Mouse (Mus musculus) midbrain, embryonic 14.5 days (tissue): ENCODE measurements around the gene Acyp1. TPM values are rescaled to one million over a fixed set of nuclear protein-coding genes. Genes with fewer than 3 reads are reported as not detected.
A peak's percentile ranks its signal among the peaks of the same experiment; 100 is the strongest.

Source experiments
- ATAC-seq: fragments of 200-750 bp; cut with Nextera tagmentation; 2 replicates; pipeline ENCODE4 v1.8.0; 2017; ENCODE audit warnings: moderate number of reproducible peaks, moderate library complexity; ENCODE audit not compliant: low FRiP score, low TSS enrichment
- DNase-seq: peaks from one replicate; pipeline ENCODE4 v3.0.0-alpha.2; 2015
- H3K27ac ChIP-seq: fragments of 300-500 bp; sonication (generic); replicated peaks from 2 replicates; pipeline ENCODE4 v1.5.1; 2014; ENCODE audit warnings: mild to moderate bottlenecking, low read depth, low read length, moderate library complexity
- H3K27me3 ChIP-seq: fragments of 300-500 bp; sonication (generic); 2 replicates; pipeline ENCODE4 v1.6.1; 2014; ENCODE audit warnings: low read length, control low read depth, mixed read lengths; ENCODE audit not compliant: control insufficient read depth, insufficient read depth
- H3K36me3 ChIP-seq: fragments of 300-500 bp; sonication (generic); 2 replicates; pipeline ENCODE4 v1.6.1; 2014; ENCODE audit warnings: low read length, control low read depth; ENCODE audit not compliant: control insufficient read depth, insufficient read depth
- H3K4me1 ChIP-seq: fragments of 300-500 bp; sonication (generic); 2 replicates; pipeline ENCODE4 v1.6.1; 2014; ENCODE audit warnings: mild to moderate bottlenecking, antibody characterized with exemption, low read length, control low read depth; ENCODE audit not compliant: control insufficient read depth, insufficient read depth
- H3K4me2 ChIP-seq: fragments of 300-500 bp; sonication (generic); 2 replicates; pipeline ENCODE4 v1.6.1; 2014; ENCODE audit warnings: mild to moderate bottlenecking, low read length, moderate library complexity
- H3K4me3 ChIP-seq: fragments of 300-500 bp; sonication (generic); replicated peaks from 2 replicates; pipeline ENCODE4 v1.5.1; 2014; ENCODE audit warnings: low read depth, low read length
- H3K9ac ChIP-seq: fragments of 300-500 bp; sonication (generic); replicated peaks from 2 replicates; pipeline ENCODE4 v1.6.1; 2014; ENCODE audit warnings: mild to moderate bottlenecking, low read length, moderate library complexity
- H3K9me3 ChIP-seq: fragments of 300-500 bp; sonication (generic); 2 replicates; pipeline ENCODE4 v1.6.1; 2016; ENCODE audit warnings: low read length, control low read depth, mixed read lengths; ENCODE audit not compliant: control insufficient read depth
- WGBS: fragments of 180-500 bp; shearing (Covaris S2); extraction: QIAGEN DNeasy Blood & Tissue Kit; methylation state at CpG from one replicate; pipeline ENCODE4 v1.1.7; 2014; 5-methylcytosine and 5-hydroxymethylcytosine counted together
- polyA plus RNA-seq: library from polyadenylated mRNA; unstranded; fragments of >200 nt; fragmentation: Nextera tagmentation; extraction: Ambion mirVana; gene quantifications from 2 replicates; pipeline ENCODE4 v1.2.1, GENCODE M21; 2014

Gene Acyp1
- polyA plus RNA-seq, 1 experiment from 2014 or later = 56.5 TPM

DNA sequence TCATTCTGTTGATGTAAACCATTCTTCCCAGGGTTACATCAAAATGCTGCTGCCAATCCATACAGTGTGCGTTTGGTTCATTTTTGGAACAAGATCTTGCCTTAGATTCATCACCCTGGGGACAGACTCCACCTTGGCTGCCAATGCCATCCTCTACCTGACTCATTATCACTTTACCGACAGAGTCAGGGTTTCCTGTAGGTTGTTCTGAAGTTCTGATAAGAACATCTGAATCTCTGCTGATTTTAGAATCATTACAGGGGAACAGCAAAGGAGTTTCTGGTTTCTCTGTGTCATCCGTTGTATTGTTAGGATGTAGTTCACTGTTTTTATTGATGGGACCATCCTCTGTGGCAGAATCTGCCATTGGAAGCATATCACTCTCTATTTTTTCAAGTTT is 22.0 kb downstream of the Acyp1 start:
- Histone ChIP-seq H3K9me3 (0 out of 2 replicates have a peak, but pooled peaks cover 7% of the 10 kb centered on the region), H3K27me3 (no peaks in the 10 kb centered on the region), H3K4me1 (no peaks in the 10 kb centered on the region), H3K9ac (no peak overlapping the region), H3K36me3 (no peaks in the 10 kb centered on the region), H3K4me3 (no peak overlapping the region), H3K27ac (no peak overlapping the region), H3K4me2 (no peak overlapping the region)
- ATAC-seq = no peak
- WGBS = 94% methylated on average over 3 of the region's 3 CpGs
- DNase-seq = no peak

DNA sequence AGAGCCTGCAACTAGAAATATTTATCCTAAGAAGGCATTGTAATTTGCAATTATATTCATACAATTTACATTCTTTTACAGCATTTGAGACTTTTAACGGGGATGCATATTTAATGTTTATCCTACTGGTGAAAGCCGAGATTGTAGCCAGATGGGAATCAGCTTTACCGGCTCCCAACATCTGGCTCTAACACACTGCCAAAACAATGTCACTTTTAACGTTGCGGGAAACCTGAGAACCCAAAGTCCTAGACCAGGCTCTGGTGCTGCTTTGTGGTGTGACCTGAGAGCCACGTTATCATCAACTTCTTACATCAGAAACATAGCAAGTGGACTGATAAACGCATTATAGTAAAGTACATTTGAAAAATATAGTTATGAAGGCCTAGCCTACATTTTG is 23.3 kb downstream of the Acyp1 start:
- DNase-seq (no peak), ATAC-seq (no peak)
- H3K4me3 ChIP-seq = no peak overlapping the region
- H3K4me2 ChIP-seq = no peak overlapping the region
- no peak overlapping the region for H3K9ac ChIP-seq
- no peaks in the 10 kb centered on the region for H3K36me3 ChIP-seq
- H3K4me1 ChIP-seq = no peaks in the 10 kb centered on the region
- WGBS = 78% methylated on average over 7 of the region's 7 CpGs
- H3K27me3 ChIP-seq = no peaks in the 10 kb centered on the region
- H3K27ac ChIP-seq = no peak overlapping the region
- 0 out of 2 replicates have a peak, but pooled peaks cover 7% of the 10 kb centered on the region for H3K9me3 ChIP-seq

DNA sequence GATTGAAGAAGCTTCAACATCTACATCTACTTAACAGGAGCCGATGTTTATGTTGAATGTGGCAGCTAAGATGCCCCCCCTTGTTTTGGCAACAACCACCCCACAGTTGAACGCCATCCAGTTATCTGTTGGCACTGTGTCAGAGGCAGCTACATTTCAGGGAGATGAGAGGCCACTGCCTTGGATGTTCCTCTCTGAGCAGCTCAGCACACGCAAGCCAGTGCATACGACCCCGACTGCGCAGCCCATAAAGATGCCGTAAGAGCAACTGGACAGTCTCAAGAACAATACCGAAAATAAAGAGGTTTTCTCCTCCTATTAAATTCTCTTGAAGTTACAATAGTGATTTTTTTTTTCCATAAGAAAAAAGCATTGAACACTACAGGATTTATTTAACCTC is 23.7 kb downstream of the Acyp1 start:
- ATAC-seq = no peak
- Histone ChIP-seq H3K27me3 (no peaks in the 10 kb centered on the region), H3K9me3 (0 out of 2 replicates have a peak, but pooled peaks cover 7% of the 10 kb centered on the region), H3K4me3 (no peak overlapping the region), H3K4me1 (no peaks in the 10 kb centered on the region), H3K9ac (no peak overlapping the region), H3K27ac (no peak overlapping the region), H3K36me3 (no peaks in the 10 kb centered on the region), H3K4me2 (no peak overlapping the region)
- DNase-seq = peak; percentile 1
- 95% methylated on average over 8 of the region's 8 CpGs for WGBS

DNA sequence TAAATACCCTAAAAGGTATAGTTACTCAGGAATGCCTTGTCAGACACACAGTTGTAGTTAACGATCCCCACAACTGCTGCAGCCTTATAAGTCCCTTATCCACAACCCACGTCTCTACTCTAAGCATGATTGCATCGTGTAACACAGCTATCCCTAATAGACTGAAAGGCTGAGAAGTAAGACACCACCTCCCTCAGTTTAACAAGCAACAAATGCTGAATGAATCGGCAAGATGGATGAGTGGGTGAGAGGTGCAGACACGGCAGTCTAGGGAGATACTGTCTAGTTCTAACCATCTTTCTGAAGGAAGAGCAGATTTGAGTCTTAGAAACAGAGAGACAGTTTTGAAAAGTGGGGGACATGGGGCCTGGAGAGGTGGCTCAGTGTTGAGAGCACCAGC is 25.0 kb downstream of the Acyp1 start:
- Histone ChIP-seq H3K4me1 (no peaks in the 10 kb centered on the region), H3K9ac (no peak overlapping the region), H3K27me3 (no peaks in the 10 kb centered on the region), H3K4me3 (no peak overlapping the region), H3K4me2 (no peak overlapping the region), H3K27ac (no peak overlapping the region), H3K36me3 (peaks cover 4% of the 10 kb centered on the region; the same call in 1 of the 2 replicates), H3K9me3 (0 out of 2 replicates have a peak, but pooled peaks cover 6% of the 10 kb centered on the region)
- 88% methylated on average over 5 of the region's 5 CpGs for WGBS
- no peak for DNase-seq
- ATAC-seq = no peak

DNA sequence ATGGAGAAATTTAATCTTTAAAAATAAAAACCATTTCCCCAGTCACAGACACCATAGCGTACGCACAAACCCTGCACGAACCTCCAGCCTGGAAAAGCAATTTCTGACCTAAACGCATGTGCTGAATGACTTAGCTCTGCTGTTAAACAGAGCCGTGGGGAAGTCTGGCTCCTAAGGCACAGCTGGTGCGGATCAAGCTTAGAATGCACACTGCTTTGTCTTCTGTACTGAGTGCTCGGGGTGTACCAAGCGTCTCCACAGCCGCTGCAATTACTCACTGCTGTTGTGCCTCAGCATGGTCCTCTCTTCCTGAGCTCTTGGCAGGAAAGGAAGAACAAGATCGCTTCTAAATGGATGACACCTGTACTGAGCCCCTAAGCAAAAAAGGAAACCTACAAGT is 25.7 kb downstream of the Acyp1 start:
- no peak for ATAC-seq
- H3K9ac ChIP-seq = no peak overlapping the region
- H3K9me3 ChIP-seq = 0 out of 2 replicates have a peak, but pooled peaks cover 1% of the 10 kb centered on the region
- H3K4me3 ChIP-seq = no peak overlapping the region
- 55% methylated on average over 10 of the region's 10 CpGs for WGBS
- peak; percentile 52 for DNase-seq
- no peaks in the 10 kb centered on the region for H3K4me1 ChIP-seq
- no peak overlapping the region for H3K4me2 ChIP-seq
- H3K27ac ChIP-seq = no peak overlapping the region
- H3K27me3 ChIP-seq = no peaks in the 10 kb centered on the region
- H3K36me3 ChIP-seq = peaks cover 4% of the 10 kb centered on the region; the same call in 1 of the 2 replicates

DNA sequence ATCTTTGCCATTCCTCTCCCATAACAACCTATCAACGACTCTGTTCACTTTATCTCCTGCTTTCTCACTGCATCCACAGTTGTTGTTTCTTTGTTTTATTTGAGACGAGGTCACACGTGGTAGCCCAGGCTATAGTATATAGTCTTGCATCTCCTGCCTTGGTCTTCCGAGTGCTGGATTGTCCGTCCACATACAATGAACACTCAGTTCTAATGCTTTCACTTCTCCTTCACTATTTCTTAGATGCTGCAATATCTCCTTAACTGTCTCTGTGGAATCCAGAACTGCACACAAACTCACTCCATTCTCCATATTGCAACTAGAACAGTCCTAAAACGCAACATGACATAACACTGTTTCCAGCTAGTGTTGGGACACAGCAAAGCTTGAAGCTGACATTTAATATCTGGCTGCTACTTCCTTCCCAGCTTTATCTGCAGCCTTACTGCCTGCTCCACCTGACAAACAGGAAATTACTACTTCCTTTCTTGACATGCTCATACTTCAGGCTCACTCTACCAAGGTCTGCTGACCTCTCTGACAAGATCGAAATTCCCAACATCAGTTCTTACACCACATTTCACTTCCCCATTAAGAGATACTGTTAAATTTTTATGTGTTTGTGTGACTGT is 31.1 kb downstream of the Acyp1 start:
- Histone ChIP-seq H3K9me3 (no peaks in the 10 kb centered on the region), H3K4me1 (no peaks in the 10 kb centered on the region), H3K36me3 (peaks cover 4% of the 10 kb centered on the region; the same call in 1 of the 2 replicates), H3K27me3 (no peaks in the 10 kb centered on the region), H3K9ac (no peak overlapping the region), H3K4me3 (no peak overlapping the region), H3K27ac (no peak overlapping the region), H3K4me2 (no peak overlapping the region)
- ATAC-seq (no peak), DNase-seq (no peak)
- WGBS = 92% methylated on average over 7 of the region's 7 CpGs

DNA sequence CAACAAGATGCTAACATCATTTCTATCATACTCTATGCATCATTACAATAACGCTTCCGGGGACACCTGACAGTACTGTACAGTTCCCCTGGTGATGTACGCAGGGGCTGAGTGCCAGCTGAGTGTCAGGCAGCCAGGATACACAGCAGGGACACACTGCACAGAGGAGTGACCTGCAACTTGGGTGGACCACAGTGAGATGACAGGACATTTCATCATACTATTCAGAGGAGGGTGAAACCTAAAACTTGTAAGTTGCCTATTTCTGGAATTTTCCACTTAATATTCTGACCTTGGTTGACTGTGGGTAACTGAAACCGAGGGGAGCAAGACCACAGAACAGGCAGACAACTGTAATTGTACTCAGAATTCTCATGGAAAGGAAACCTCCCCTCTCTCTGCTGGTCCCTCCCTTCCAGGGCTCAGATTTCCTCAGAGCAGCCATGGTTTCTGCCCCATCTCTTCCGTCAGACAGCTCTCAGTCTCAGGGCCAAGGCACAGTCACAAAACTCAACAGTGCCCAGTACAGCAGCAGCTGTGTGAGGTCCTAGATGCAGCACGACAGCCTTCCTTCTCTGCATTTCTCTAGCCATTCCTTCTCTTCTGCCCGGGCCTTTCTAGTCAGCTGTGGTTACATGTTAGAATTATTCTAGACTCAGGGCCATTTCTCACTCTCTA is 32.0 kb downstream of the Acyp1 start:
- no peak overlapping the region for H3K9ac ChIP-seq
- H3K4me2 ChIP-seq = no peak overlapping the region
- no peak overlapping the region for H3K4me3 ChIP-seq
- 81% methylated on average over 7 of the region's 7 CpGs for WGBS
- H3K4me1 ChIP-seq = no peaks in the 10 kb centered on the region
- H3K36me3 ChIP-seq = peaks cover 4% of the 10 kb centered on the region; the same call in 1 of the 2 replicates
- no peaks in the 10 kb centered on the region for H3K9me3 ChIP-seq
- H3K27ac ChIP-seq = no peak overlapping the region
- ATAC-seq (no peak), DNase-seq (no peak)
- H3K27me3 ChIP-seq = no peaks in the 10 kb centered on the region

DNA sequence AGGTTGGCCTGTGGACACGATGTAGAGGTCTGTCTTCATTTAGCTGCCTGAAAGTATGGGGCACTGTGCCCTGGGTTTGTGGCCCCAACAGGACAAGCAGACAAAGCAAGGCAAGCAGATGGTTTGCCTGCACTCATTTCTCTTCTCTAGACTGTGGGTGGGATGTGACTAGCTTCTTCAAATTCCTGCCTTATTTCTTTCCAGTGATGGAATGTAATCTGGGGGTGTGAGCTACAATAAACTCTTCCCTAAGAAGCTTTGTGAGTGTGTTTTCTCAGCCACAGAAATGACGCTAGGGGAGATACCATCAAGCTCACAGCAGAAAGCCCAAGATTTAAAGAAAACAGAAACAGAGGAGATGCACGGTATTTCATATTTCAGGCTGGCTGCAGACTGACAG is 36.2 kb downstream of the Acyp1 start:
- H3K4me3 ChIP-seq = no peak overlapping the region
- ATAC-seq (no peak), DNase-seq (no peak)
- no peak overlapping the region for H3K4me2 ChIP-seq
- WGBS = 93% methylated on average over 3 of the region's 3 CpGs
- H3K27me3 ChIP-seq = no peaks in the 10 kb centered on the region
- H3K36me3 ChIP-seq = 0 out of 2 replicates have a peak, but pooled peaks cover 4% of the 10 kb centered on the region
- H3K9ac ChIP-seq = no peak overlapping the region
- no peaks in the 10 kb centered on the region for H3K4me1 ChIP-seq
- no peaks in the 10 kb centered on the region for H3K9me3 ChIP-seq
- H3K27ac ChIP-seq = no peak overlapping the region

DNA sequence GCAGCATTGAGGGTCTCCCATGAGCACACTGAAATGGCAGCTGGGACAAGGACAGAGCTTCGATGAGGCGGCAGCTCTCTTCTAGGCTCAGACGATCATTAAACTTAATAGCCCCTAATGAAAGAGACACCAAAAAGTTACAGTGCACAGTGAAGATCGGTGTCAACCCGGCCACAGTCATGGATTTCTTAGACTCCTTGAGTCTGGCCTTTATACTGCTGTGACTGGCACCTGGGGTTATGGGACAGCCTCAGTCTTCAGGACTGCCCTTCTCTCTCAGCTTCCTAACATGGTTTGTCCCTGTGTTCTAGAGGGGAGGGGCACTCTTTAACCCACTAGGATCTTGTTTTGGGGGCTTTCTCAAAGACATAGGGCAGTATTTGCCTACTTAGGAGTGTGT is 50.7 kb downstream of the Acyp1 start:
- DNase-seq = no peak
- Histone ChIP-seq H3K36me3 (0 out of 2 replicates have a peak, but pooled peaks cover 4% of the 10 kb centered on the region), H3K27me3 (no peaks in the 10 kb centered on the region), H3K4me2 (no peak overlapping the region), H3K4me3 (no peak overlapping the region), H3K4me1 (no peaks in the 10 kb centered on the region), H3K9me3 (no peaks in the 10 kb centered on the region), H3K9ac (no peak overlapping the region), H3K27ac (no peak overlapping the region)
- WGBS = 91% methylated on average over 5 of the region's 5 CpGs
- ATAC-seq = no peak
